Mouse (Mus musculus) stomach, postnatal 0 days (tissue): ENCODE results near the gene Gm1673. TPM values are rescaled to one million over a fixed set of nuclear protein-coding genes. Genes with fewer than 3 reads are reported as not detected.
A peak's percentile ranks its signal among the peaks of the same experiment; 100 is the strongest.

ENCODE experiments used
- ATAC-seq: fragments of 200-750 bp; cut with Nextera tagmentation; 2 replicates; pipeline ENCODE4 v1.8.0; 2017; ENCODE audit not compliant: low FRiP score, low TSS enrichment
- DNase-seq: peaks from one replicate; pipeline ENCODE4 v3.0.0-alpha.2; 2016; ENCODE audit warnings: low spot score
- H3K27ac ChIP-seq: fragments of 300-500 bp; sonication (generic); replicated peaks from 2 replicates; pipeline ENCODE4 v1.5.1; 2014; ENCODE audit warnings: mild to moderate bottlenecking, control low read depth
- H3K27me3 ChIP-seq: fragments of 300-500 bp; sonication (generic); 2 replicates; pipeline ENCODE4 v1.6.1; 2014; ENCODE audit warnings: low read length; ENCODE audit not compliant: control insufficient read depth, insufficient read depth
- H3K36me3 ChIP-seq: fragments of 300-500 bp; sonication (generic); 2 replicates; pipeline ENCODE4 v1.6.1; 2014; ENCODE audit warnings: low read length, mixed read lengths; ENCODE audit not compliant: control insufficient read depth, insufficient read depth
- H3K4me1 ChIP-seq: fragments of 300-500 bp; sonication (generic); replicated peaks from 2 replicates; pipeline ENCODE4 v1.6.1; 2014; ENCODE audit warnings: antibody characterized with exemption; ENCODE audit not compliant: control insufficient read depth, insufficient read depth
- H3K4me2 ChIP-seq: fragments of 300-500 bp; sonication (generic); replicated peaks from 2 replicates; pipeline ENCODE4 v1.6.1; 2014; ENCODE audit warnings: low read depth, mild to moderate bottlenecking, control low read depth, moderate library complexity
- H3K4me3 ChIP-seq: fragments of 300-500 bp; sonication (generic); 2 replicates; pipeline ENCODE4 v1.5.1; 2014; ENCODE audit warnings: low read depth, low read length, control low read depth
- H3K9ac ChIP-seq: fragments of 300-500 bp; sonication (generic); 2 replicates; pipeline ENCODE4 v1.6.1; 2014; ENCODE audit warnings: mild to moderate bottlenecking, low read length, control low read depth, mixed read lengths
- H3K9me3 ChIP-seq: fragments of 300-500 bp; sonication (generic); 2 replicates; pipeline ENCODE4 v1.6.1; 2016; ENCODE audit warnings: low read length; ENCODE audit not compliant: control insufficient read depth
- CTCF ChIP-seq: IDR thresholded peaks from 2 replicates; pipeline ENCODE4 v1.5.1; 2016; ENCODE audit warnings: antibody characterized with exemption, low read depth, mild to moderate bottlenecking, moderate library complexity
- EP300 ChIP-seq: optimal IDR thresholded peaks from 2 replicates; pipeline ENCODE3; 2016; ENCODE audit warnings: antibody characterized with exemption
- WGBS: fragments of 180-500 bp; shearing (Covaris S2); extraction: QIAGEN DNeasy Blood & Tissue Kit; methylation state at CpG from one replicate; pipeline ENCODE4 v1.1.7; 2014; 5-methylcytosine and 5-hydroxymethylcytosine counted together
- polyA plus RNA-seq: library from polyadenylated mRNA; unstranded; fragments of >200 nt; fragmentation: Nextera tagmentation; extraction: Ambion mirVana; gene quantifications from 2 replicates; pipeline ENCODE4 v1.2.1, GENCODE M21; 2015

The Gm1673 gene
- polyA plus RNA-seq, 1 experiment from 2014 or later, result 27.7 TPM

GRCm38 (mm10) chr5:33955868-33956267 is 27.4 kb upstream of the Gm1673 start:
- Histone ChIP-seq H3K9ac (no peak overlapping the region), H3K9me3 (no peaks in the 10 kb centered on the region; the same call in 1 of the 2 replicates), H3K4me1 (no peaks in the 10 kb centered on the region), H3K36me3 (no peaks in the 10 kb centered on the region), H3K4me3 (no peak overlapping the region), H3K4me2 (no peak overlapping the region), H3K27me3 (no peaks in the 10 kb centered on the region), H3K27ac (no peak overlapping the region)
- WGBS, result 51% methylated on average over 4 of the region's 4 CpGs
- TF ChIP-seq CTCF (no peak), EP300 (no peak)
- DNase-seq (no peak), ATAC-seq (no peak)

GRCm38 (mm10) chr5:33959382-33959781 is 23.9 kb upstream of the Gm1673 start:
- no peaks in the 10 kb centered on the region for H3K36me3 ChIP-seq
- no peak for TF ChIP-seq CTCF
- TF ChIP-seq EP300, result no peak
- H3K27me3 ChIP-seq, result no peaks in the 10 kb centered on the region
- H3K4me1 ChIP-seq, result no peaks in the 10 kb centered on the region
- no peak overlapping the region for H3K4me3 ChIP-seq
- no peak overlapping the region for H3K9ac ChIP-seq
- no peak for ATAC-seq
- DNase-seq, result no peak
- 55% methylated on average over 4 of the region's 4 CpGs for WGBS
- no peaks in the 10 kb centered on the region; the same call in 1 of the 2 replicates for H3K9me3 ChIP-seq
- no peak overlapping the region for H3K4me2 ChIP-seq
- no peak overlapping the region for H3K27ac ChIP-seq

- DNase-seq (no peak), ATAC-seq (no peak)
- WGBS, result 48% methylated on average over 2 of the region's 2 CpGs
- no peaks in the 10 kb centered on the region for H3K27me3 ChIP-seq
- no peak overlapping the region for H3K4me3 ChIP-seq
- H3K27ac ChIP-seq, result no peak overlapping the region
- H3K36me3 ChIP-seq, result no peaks in the 10 kb centered on the region
- no peak overlapping the region for H3K4me2 ChIP-seq
- no peak overlapping the region for H3K9ac ChIP-seq
- H3K4me1 ChIP-seq, result no peaks in the 10 kb centered on the region
- H3K9me3 ChIP-seq, result no peaks in the 10 kb centered on the region
- TF ChIP-seq CTCF, result no peak
- no peak for TF ChIP-seq EP300
Measured at GRCm38 (mm10) chr5:33974736-33975135, 8.5 kb upstream of the Gm1673 start.

- H3K9me3 ChIP-seq, result no peaks in the 10 kb centered on the region
- H3K4me3 ChIP-seq, result no peak overlapping the region
- H3K36me3 ChIP-seq, result no peaks in the 10 kb centered on the region
- H3K27me3 ChIP-seq, result no peaks in the 10 kb centered on the region
- no peak for TF ChIP-seq EP300
- no peak for TF ChIP-seq CTCF
- no peak overlapping the region for H3K9ac ChIP-seq
- no peak overlapping the region for H3K27ac ChIP-seq
- 34% methylated on average over 3 of the region's 3 CpGs for WGBS
- no peak overlapping the region for H3K4me2 ChIP-seq
- no peaks in the 10 kb centered on the region for H3K4me1 ChIP-seq
- no peak for ATAC-seq
- no peak for DNase-seq
Measured at GRCm38 (mm10) chr5:33976267-33976666, 7.0 kb upstream of the Gm1673 start.

GRCm38 (mm10) chr5:33982731-33983259 is 438 bp upstream of the Gm1673 start:
- Histone ChIP-seq H3K27me3 (no peaks in the 10 kb centered on the region), H3K9ac (peak overlapping the region; percentile 62), H3K27ac (0 out of 2 replicates have a peak overlapping the region, but pooled peaks have one; percentile 13), H3K4me2 (peak overlapping the region; percentile 90), H3K4me1 (no peaks in the 10 kb centered on the region; the same call in 1 of the 2 replicates), H3K9me3 (no peaks in the 10 kb centered on the region), H3K4me3 (peak overlapping the region; percentile 74), H3K36me3 (no peaks in the 10 kb centered on the region)
- TF ChIP-seq EP300, result no peak
- 4% methylated on average over 26 of the region's 26 CpGs for WGBS
- DNase-seq, result no peak
- ATAC-seq, result peak; percentile 27; the same call in 1 of the 2 replicates
